Mouse (Mus musculus) adipocyte (in vitro differentiated cells): ENCODE data around the gene Arhgef39.
"Not testable (repeated sequence)": the region's sequence is repeated elsewhere in the genome, so short reads cannot be mapped to it uniquely, and the experiment has no call there.

Experiments
- DNase-seq: peaks from one replicate; pipeline ENCODE4 v3.0.0-alpha.2; 2016; ENCODE audit warnings: low spot score

The Arhgef39 gene

GRCm38 (mm10) chr4:43507938-43508665 lies 8.6 kb upstream of the Arhgef39 start:
- no peak for DNase-seq

DNA sequence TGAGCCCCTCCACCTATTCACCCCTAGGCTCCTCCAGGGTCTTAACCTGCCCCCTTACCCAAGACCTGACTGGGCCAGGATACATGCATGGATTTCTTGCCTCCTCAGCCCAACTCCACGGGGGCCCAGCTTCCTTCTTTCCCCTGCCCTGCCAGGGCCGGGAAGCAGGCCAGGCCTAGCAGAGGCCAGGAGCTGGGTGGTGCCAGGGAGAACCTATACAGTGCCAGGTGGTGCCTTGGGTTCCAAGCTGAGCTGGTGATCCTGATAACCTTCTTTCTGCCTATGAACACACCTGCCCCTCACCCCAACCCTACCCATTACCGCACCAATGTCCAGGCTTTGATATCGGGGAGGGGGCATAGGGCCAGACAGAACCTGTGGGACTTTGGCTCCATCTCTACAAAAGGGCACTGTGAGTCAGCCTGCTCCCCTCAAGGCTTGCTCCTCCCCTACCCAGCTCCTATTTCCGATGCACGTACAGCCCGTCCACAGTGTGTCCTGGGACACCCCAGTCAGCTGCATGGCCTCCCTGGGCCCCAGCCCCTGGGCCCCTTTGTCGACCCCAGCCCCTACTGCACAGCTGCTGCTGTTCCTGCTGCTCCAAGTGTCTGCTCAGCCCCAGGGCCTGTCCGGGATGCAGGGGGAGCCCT lies 7.2 kb upstream of the Arhgef39 start, which contains the start of gene Car9:
TSS of gene Car9 (plus strand) at position 431 of the 650 bp plus-strand sequence.
- peak; percentile 28 for DNase-seq

- no peak for DNase-seq
Observed at GRCm38 (mm10) chr4:43506074-43506473, 6.6 kb upstream of the Arhgef39 start.

GRCm38 (mm10) chr4:43504269-43504668 lies 4.8 kb upstream of the Arhgef39 start:
- DNase-seq, result no peak

GRCm38 (mm10) chr4:43503506-43503905 lies 4.0 kb upstream of the Arhgef39 start:
- no peak for DNase-seq

DNA sequence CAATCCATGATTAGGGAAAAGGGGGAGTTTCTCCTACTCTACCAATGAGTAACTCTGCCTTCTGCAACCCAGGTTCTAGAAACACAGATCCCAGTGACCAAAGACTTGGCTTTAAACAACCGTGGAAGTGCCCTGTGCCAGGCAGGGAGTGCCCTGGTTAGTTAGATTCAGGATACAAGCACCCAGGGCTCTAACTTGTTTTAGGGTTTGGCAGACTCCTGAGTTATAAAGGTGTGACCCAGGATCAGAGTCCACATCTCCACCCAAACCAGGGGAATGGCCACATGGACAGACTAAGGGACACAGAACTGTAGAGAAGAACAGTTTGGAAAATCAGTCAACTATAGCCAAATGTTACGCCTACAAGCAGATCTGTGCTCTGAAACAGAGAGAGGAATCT lies 3.5 kb upstream of the Arhgef39 start:
- no peak for DNase-seq

DNA sequence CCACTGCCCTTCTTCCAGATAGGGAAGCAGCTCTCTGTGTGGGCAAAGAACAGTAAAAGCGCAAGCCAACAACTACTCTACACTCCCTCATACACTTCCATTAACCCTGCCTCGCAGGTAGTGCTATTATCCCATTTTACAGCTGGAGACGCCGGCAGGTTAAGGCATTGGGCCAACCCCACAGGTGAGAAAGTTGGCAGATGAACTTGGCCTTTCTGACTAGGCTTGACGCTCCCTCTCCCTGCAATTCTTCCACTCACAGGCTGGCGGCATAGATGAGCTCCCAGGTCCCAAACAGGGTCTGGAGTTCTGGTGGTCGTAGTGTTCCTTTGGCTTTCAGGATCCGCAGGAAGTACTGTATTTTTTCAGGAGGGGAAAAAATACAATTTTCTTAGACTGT lies 512 bp downstream of the Arhgef39 start:
- DNase-seq, result no peak

DNA sequence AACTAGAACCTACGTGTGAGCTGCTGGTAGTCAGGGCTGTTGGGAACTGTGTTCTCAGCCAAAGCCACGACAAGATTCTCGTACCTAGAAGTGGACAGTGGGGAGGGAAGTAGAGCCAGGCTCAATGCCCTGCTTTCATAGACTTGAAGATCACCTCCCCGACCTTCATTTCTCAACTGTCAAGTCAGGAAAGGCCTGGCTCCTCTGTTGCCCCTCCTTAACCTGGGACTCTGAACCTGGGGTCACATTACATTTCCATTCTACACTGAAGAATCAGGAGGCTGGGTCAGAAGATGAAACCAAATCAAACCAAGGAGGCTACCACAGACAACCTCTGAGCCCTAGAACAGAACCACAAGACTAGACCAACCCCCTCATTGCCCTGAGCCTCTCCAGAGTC lies 1.5 kb downstream of the Arhgef39 start:
- DNase-seq, result no peak

- DNase-seq, result no peak
Observed at GRCm38 (mm10) chr4:43497405-43497804, 2.1 kb downstream of the Arhgef39 start.

GRCm38 (mm10) chr4:43496587-43496986 lies 2.9 kb downstream of the Arhgef39 start:
- DNase-seq, result no peak

DNA sequence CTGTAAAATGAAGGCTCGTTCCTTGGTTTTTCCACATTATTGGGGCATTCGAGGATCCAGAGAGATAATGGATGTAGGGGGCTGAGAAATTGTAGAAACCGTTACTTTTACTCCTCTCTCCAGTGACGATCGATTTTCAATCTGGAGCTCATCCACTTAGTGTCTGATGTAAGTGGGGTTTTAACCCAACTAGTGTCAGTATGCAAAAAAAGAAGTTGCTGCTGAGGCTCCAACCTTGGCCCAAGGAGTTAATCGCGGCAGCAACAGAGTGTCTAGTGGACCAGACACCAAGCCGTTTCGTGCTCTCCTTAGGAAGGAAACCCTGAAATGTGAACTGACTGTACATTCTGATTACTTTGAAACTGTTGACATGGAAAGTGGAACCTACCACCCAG lies 5.7 kb downstream of the Arhgef39 start:
- no peak for DNase-seq

DNA sequence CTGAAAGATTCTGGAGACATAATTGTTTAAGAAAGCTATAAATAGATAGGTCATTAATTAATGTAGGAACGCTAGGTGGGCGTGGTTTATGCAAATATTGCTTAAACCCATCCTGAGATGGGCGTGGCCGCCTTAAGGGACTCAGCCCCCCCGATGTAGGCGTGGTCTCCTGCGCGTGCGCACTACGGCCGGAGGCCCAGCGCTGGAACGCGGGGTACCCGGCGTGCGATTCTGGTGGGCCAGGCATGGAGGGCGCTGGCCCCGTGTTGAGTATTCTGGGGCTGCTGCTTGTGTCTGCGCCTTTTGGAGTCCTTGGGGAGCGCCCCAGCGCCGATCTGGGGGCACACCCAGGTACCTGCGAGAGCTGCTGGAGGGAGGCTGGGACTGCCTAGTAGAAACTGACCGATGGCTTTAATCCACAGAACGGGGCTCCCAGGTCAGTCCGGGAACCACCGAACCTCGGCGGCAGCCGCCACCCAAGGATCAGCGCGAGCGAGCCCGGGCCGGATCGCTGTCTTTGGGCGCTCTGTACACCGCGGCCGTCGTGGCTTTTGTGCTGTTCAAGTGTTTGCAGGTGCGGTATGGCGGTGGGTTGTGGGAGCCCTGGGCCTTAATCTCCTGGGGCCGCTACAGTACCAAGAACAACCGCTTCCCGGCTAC lies 6.2 kb downstream of the Arhgef39 start:
- DNase-seq, result peak; percentile 95

- DNase-seq, result peak; percentile 88
Observed at GRCm38 (mm10) chr4:43492821-43493185, 6.7 kb downstream of the Arhgef39 start, which contains the start of gene Ccdc107. Gene Ccdc107, plus strand, starts transcription at chr4:43492900.

GRCm38 (mm10) chr4:43492101-43492820 lies 7.2 kb downstream of the Arhgef39 start:
- DNase-seq, result peak; percentile 34

DNA sequence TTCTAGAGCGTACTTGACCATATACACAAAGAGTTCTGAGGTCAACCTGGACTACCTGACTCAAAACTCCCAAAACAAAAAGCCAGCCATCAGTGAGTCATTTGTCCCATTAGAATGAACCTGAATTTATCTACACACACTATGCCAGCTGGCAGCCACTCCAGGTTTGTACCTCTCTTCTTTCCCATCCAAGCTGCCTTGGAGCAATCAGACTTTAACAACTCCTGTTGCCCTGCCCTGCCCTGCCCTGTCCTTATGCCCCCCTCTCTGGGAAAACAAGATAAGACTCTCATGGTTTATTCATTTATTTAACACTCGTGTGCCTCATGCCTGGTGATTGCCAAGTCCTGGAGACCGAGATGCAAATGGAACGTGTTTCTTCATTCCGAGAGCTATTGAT lies 8.7 kb downstream of the Arhgef39 start:
- no peak for DNase-seq

GRCm38 (mm10) chr4:43489611-43490010 lies 9.9 kb downstream of the Arhgef39 start:
- no peak for DNase-seq

GRCm38 (mm10) chr4:43485666-43486065 lies 13.8 kb downstream of the Arhgef39 start:
- DNase-seq, result not testable (repeated sequence)

GRCm38 (mm10) chr4:43483535-43484091 lies 15.9 kb downstream of the Arhgef39 start, which contains the start of gene Sit1:
Gene Sit1, minus strand, starts transcription at chr4:43483734.
- DNase-seq, result no peak

DNA sequence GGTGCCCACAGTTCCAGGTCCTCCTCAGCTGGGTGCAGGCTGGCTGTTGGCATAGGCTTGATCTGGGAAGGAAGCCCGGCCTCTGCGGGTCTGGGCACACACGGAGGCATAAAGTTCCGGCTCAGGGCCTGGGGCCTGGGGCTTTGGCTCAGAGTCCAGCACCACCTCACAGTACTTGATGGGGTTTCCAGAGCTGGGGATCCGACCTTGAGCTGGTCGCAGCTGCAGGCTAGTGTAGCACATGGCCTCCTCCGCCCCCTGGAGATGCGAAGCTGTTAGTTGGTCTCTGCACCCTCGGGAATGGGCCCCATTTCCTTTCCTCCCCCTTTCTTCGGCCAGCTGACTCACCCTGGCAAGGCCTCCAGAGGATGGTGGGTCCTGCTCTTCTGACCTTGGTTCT lies 16.9 kb downstream of the Arhgef39 start:
- DNase-seq, result no peak

- DNase-seq, result no peak
Observed at GRCm38 (mm10) chr4:43481894-43482456, 17.5 kb downstream of the Arhgef39 start.

DNA sequence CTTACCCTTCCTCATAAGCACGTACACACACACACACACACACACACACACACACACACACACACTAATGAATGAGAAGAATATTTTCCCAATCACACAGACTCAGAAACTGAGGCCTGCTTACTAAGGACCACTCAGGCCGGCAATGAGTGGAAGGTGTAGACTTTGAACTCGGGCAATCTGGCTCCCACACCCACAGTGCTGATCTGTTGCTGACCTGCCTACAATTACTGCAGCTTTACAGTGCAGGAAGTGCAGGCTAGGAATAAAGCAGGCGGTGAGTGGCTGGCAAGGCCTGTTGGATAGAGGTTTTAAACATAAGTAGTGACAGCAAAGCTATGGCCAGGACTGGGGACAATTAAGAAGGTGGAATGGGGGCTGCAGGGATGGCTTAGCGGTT lies 18.5 kb downstream of the Arhgef39 start:
- no peak for DNase-seq
